In genomic region chr7:13044254-13044625, GRCm38 (mm10) we compare ENCODE assay signal across 9 mouse cellular contexts. TPM values are rescaled to one million over a fixed set of nuclear protein-coding genes. Genes with fewer than 3 reads are reported as not detected.
DNase-seq lines count a peak whose midpoint lies in the region; ATAC-seq and TF ChIP-seq lines count a peak whose summit lies in the region.
"Had no signal": no experiment of that assay in that cellular context is flagged by ENCODE, and none has a peak within 500 bp of the region (broad histone marks: within the 10 kb centered on the region; RNA-seq: fewer than 3 reads in every experiment).

No protein-coding gene starts in this region.

- H3K4me1 ChIP-seq in heart, embryonic 13.5 days, result peaks cover 20% of the 10 kb centered on the region
- peaks cover 23% of the 10 kb centered on the region for H3K4me1 ChIP-seq in G1E (ENCODE audit: insufficient read depth, low read depth, low read length)
- H3K4me1 ChIP-seq in forebrain, postnatal 0 days (ENCODE audit: insufficient read depth), result peaks cover 3% of the 10 kb centered on the region
- peaks cover 30% of the 10 kb centered on the region for H3K4me1 ChIP-seq in liver, embryonic 15.5 days (replicated peaks)

- 3% methylated on average over 23 of the region's 23 CpGs for WGBS in heart, embryonic 13.5 days
- 3% methylated on average over 23 of the region's 23 CpGs for WGBS in forebrain, postnatal 0 days
- WGBS in liver, embryonic 15.5 days (ENCODE audit: insufficient replicate concordance), result 2% methylated on average over 23 of the region's 23 CpGs

- 0 out of 2 replicates have a peak, but pooled peaks cover 6% of the 10 kb centered on the region for H3K36me3 ChIP-seq in heart, embryonic 13.5 days
- H3K36me3 ChIP-seq in G1E (replicated peaks), result peaks cover 24% of the 10 kb centered on the region
- no peaks in the 10 kb centered on the region for H3K36me3 ChIP-seq in forebrain, postnatal 0 days (ENCODE audit: insufficient read depth)
- H3K36me3 ChIP-seq in liver, embryonic 15.5 days (replicated peaks), result no peaks in the 10 kb centered on the region

- H3K27me3 ChIP-seq in heart, embryonic 13.5 days (replicated peaks), result peaks cover 52% of the 10 kb centered on the region
- H3K27me3 ChIP-seq in G1E (ENCODE audit: insufficient read depth, low read length), result peaks cover 21% of the 10 kb centered on the region
- peaks cover 10% of the 10 kb centered on the region for H3K27me3 ChIP-seq in forebrain, postnatal 0 days (ENCODE audit: insufficient read depth, low read length)
- H3K27me3 ChIP-seq in liver, embryonic 15.5 days, result peaks cover 51% of the 10 kb centered on the region

- H3K27ac ChIP-seq in heart, embryonic 13.5 days (replicated peaks), result no peak overlapping the region
- no peak overlapping the region for H3K27ac ChIP-seq in forebrain, postnatal 0 days (ENCODE audit: low read depth, low read length)
- no peak overlapping the region for H3K27ac ChIP-seq in liver, embryonic 15.5 days (replicated peaks)
- H3K27ac ChIP-seq: macrophage had no signal

- peak overlapping the region; percentile 60 for H3K4me3 ChIP-seq in heart, embryonic 13.5 days
- H3K4me3 ChIP-seq in G1E (ENCODE audit: low read depth, low read length), result peak overlapping the region; percentile 21
- H3K4me3 ChIP-seq in forebrain, postnatal 0 days (ENCODE audit: low read depth, low read length), result peak overlapping the region; percentile 43
- peak overlapping the region; percentile 44 for H3K4me3 ChIP-seq in liver, embryonic 15.5 days (replicated peaks)

- no peak for ATAC-seq in heart, embryonic 13.5 days (ENCODE audit: extremely low read depth, insufficient number of reproducible peaks, low FRiP score, low TSS enrichment)
- no peak for ATAC-seq in G1E (ENCODE audit: extremely low read depth, insufficient number of reproducible peaks, low FRiP score, poor library complexity, severe bottlenecking)
- ATAC-seq in forebrain, postnatal 0 days, result peak; percentile 16; the same call in 1 of the 2 replicates
- 0 out of 2 replicates have a peak, but pooled peaks have one; percentile 11 for ATAC-seq in liver, embryonic 15.5 days (ENCODE audit: insufficient read depth)
- no peak for ATAC-seq in activated CD4-positive, CD25-positive, alpha-beta regulatory T cell, adult 4 months

- peaks cover 9% of the 10 kb centered on the region; the same call in 1 of the 2 replicates for H3K9me3 ChIP-seq in heart, embryonic 13.5 days
- H3K9me3 ChIP-seq in G1E (replicated peaks), result peaks cover 18% of the 10 kb centered on the region
- H3K9me3 ChIP-seq in forebrain, postnatal 0 days (ENCODE audit: low read length), result no peaks in the 10 kb centered on the region
- H3K9me3 ChIP-seq in liver, embryonic 15.5 days (replicated peaks), result no peaks in the 10 kb centered on the region

- no peak for DNase-seq in heart, adult 8-10 months (ENCODE audit: low spot score)
- no peak for DNase-seq in G1E (ENCODE audit: low spot score)
- no peak for DNase-seq in forebrain, postnatal 0 days
- no peak for DNase-seq in right cerebral cortex, postnatal 10 days (ENCODE audit: low spot score in 2 of 2)
- DNase-seq in cerebellum, postnatal 25 days, result no peak

- H3K4me2 ChIP-seq in heart, embryonic 13.5 days, result peak overlapping the region; percentile 96
- H3K4me2 ChIP-seq in forebrain, postnatal 0 days (ENCODE audit: low read depth), result peak overlapping the region; percentile 91
- H3K4me2 ChIP-seq in liver, embryonic 15.5 days, result peak overlapping the region; percentile 72

- no peak for TF ChIP-seq CTCF in G1E (IDR thresholded peaks at IDR 0.05; ENCODE audit: low read depth, low read length)
- TF ChIP-seq CTCF in forebrain, postnatal 0 days (IDR thresholded peaks at IDR 0.05; ENCODE audit: low read depth), result no peak

- H3K9ac ChIP-seq in heart, embryonic 13.5 days, result peak overlapping the region; percentile 81
- peak overlapping the region; percentile 64 for H3K9ac ChIP-seq in forebrain, postnatal 0 days
- no peak overlapping the region for H3K9ac ChIP-seq in liver, embryonic 15.5 days

RNA-seq across cellular contexts. Expression of gene Ube2m, which starts 6.2 kb away (rescaled TPM):
- 82.3 and 93.6 TPM in 2 replicates for polyA plus RNA-seq in heart, embryonic 13.5 days (2015; fragmentation: Nextera tagmentation; extraction: Ambion mirVana)
- total RNA-seq in heart, adult 8-10 months (2022), result 100 to 1,000 TPM; 204 to 216 (median 210) TPM
- total RNA-seq in G1E (2014; fragmentation: Nextera tagmentation) (250 and 290 TPM in 2 replicates), G1E (2017) (151 and 162 TPM in 2 replicates)
- 150 and 170 TPM in 2 replicates for polyA plus RNA-seq in G1E (2012)
- total RNA-seq in forebrain, postnatal 0 days (2014; rRNA removed), result 336 and 344 TPM in 2 replicates
- 130 and 132 TPM in 2 replicates for polyA plus RNA-seq in forebrain, postnatal 0 days (2015; fragmentation: Nextera tagmentation; extraction: Ambion mirVana)
- polyA plus RNA-seq in liver, embryonic 15.5 days (2015; fragmentation: Nextera tagmentation; extraction: Ambion mirVana), result 64.5 and 72.3 TPM in 2 replicates
- 10 to 100 TPM; 15.3 to 16.9 TPM for polyA plus RNA-seq in activated CD4-positive, CD25-positive, alpha-beta regulatory T cell, adult 4 months (2017; shearing (Covaris generic))

RNA-seq across cellular contexts. Expression of gene Chmp2a, which starts 9.6 kb away (rescaled TPM):
- polyA plus RNA-seq in heart, embryonic 13.5 days (2015; fragmentation: Nextera tagmentation; extraction: Ambion mirVana), result 126 and 138 TPM in 2 replicates
- 100 to 1,000 TPM; 142 to 153 (median 147) TPM for total RNA-seq in heart, adult 8-10 months (2022)
- 148 and 163 TPM in 2 replicates for total RNA-seq in G1E (2014; fragmentation: Nextera tagmentation)
- total RNA-seq in G1E (2017), result 178 and 188 TPM in 2 replicates
- 141 and 289 TPM in 2 replicates for polyA plus RNA-seq in G1E (2012)
- total RNA-seq in forebrain, postnatal 0 days (2014; rRNA removed), result 131 and 160 TPM in 2 replicates
- polyA plus RNA-seq in forebrain, postnatal 0 days (2015; fragmentation: Nextera tagmentation; extraction: Ambion mirVana), result 210 and 239 TPM in 2 replicates
- polyA plus RNA-seq in liver, embryonic 15.5 days (2015; fragmentation: Nextera tagmentation; extraction: Ambion mirVana), result 118 and 120 TPM in 2 replicates
- 100 to 1,000 TPM; 300 to 349 TPM for polyA plus RNA-seq in activated CD4-positive, CD25-positive, alpha-beta regulatory T cell, adult 4 months (2017; shearing (Covaris generic))

RNA-seq across cellular contexts. Expression of gene Mzf1, which starts 10.3 kb away (rescaled TPM):
- 1.7 and 1.9 TPM in 2 replicates for polyA plus RNA-seq in heart, embryonic 13.5 days (2015; fragmentation: Nextera tagmentation; extraction: Ambion mirVana)
- under 1 TPM; 0.19 to 0.60 (median 0.29) TPM for total RNA-seq in heart, adult 8-10 months (2022)
- total RNA-seq in G1E (2014; fragmentation: Nextera tagmentation) (not detected in 2 replicates), G1E (2017) (0.17 and 0.22 TPM in 2 replicates)
- polyA plus RNA-seq in G1E (2012), result 0.07 and 0.11 TPM in 2 replicates
- total RNA-seq in forebrain, postnatal 0 days (2014; rRNA removed), result 11.8 and 15.1 TPM in 2 replicates
- 10.1 and 12.9 TPM in 2 replicates for polyA plus RNA-seq in forebrain, postnatal 0 days (2015; fragmentation: Nextera tagmentation; extraction: Ambion mirVana)
- 0.37 and 0.44 TPM in 2 replicates for polyA plus RNA-seq in liver, embryonic 15.5 days (2015; fragmentation: Nextera tagmentation; extraction: Ambion mirVana)
- under 1 TPM; 0.45 to 0.46 TPM for polyA plus RNA-seq in activated CD4-positive, CD25-positive, alpha-beta regulatory T cell, adult 4 months (2017; shearing (Covaris generic))

RNA-seq across cellular contexts. Expression of gene Zbtb45, which starts 34.4 kb away (rescaled TPM):
- polyA plus RNA-seq in heart, embryonic 13.5 days (2015; fragmentation: Nextera tagmentation; extraction: Ambion mirVana), result 15.1 and 16.9 TPM in 2 replicates
- total RNA-seq in heart, adult 8-10 months (2022), result 10 to 100 TPM in 1 of 4 experiments, 1 to 10 TPM in 3; 6.9 to 11.3 (median 7.2) TPM
- total RNA-seq in G1E (2014; fragmentation: Nextera tagmentation) (9.6 and 12.6 TPM in 2 replicates), G1E (2017) (8.7 and 9.0 TPM in 2 replicates)
- 99.1 and 126 TPM in 2 replicates for polyA plus RNA-seq in G1E (2012)
- total RNA-seq in forebrain, postnatal 0 days (2014; rRNA removed), result 32.8 and 33.3 TPM in 2 replicates
- 25.0 and 29.3 TPM in 2 replicates for polyA plus RNA-seq in forebrain, postnatal 0 days (2015; fragmentation: Nextera tagmentation; extraction: Ambion mirVana)
- polyA plus RNA-seq in liver, embryonic 15.5 days (2015; fragmentation: Nextera tagmentation; extraction: Ambion mirVana), result 11.8 and 13.3 TPM in 2 replicates
- 1 to 10 TPM; 4.6 to 7.0 TPM for polyA plus RNA-seq in activated CD4-positive, CD25-positive, alpha-beta regulatory T cell, adult 4 months (2017; shearing (Covaris generic))

RNA-seq across cellular contexts. Expression of gene Trim28, which starts 45.3 kb away (rescaled TPM):
- 155 and 165 TPM in 2 replicates for polyA plus RNA-seq in heart, embryonic 13.5 days (2015; fragmentation: Nextera tagmentation; extraction: Ambion mirVana)
- total RNA-seq in heart, adult 8-10 months (2022), result 10 to 100 TPM; 77.8 to 92.6 (median 83.6) TPM
- total RNA-seq in G1E (2014; fragmentation: Nextera tagmentation) (324 and 384 TPM in 2 replicates), G1E (2017) (506 and 524 TPM in 2 replicates)
- 193 and 221 TPM in 2 replicates for polyA plus RNA-seq in G1E (2012)
- total RNA-seq in forebrain, postnatal 0 days (2014; rRNA removed), result 430 and 485 TPM in 2 replicates
- 209 and 211 TPM in 2 replicates for polyA plus RNA-seq in forebrain, postnatal 0 days (2015; fragmentation: Nextera tagmentation; extraction: Ambion mirVana)
- 75.3 and 89.4 TPM in 2 replicates for polyA plus RNA-seq in liver, embryonic 15.5 days (2015; fragmentation: Nextera tagmentation; extraction: Ambion mirVana)
- 10 to 100 TPM; 45.5 to 59.4 TPM for polyA plus RNA-seq in activated CD4-positive, CD25-positive, alpha-beta regulatory T cell, adult 4 months (2017; shearing (Covaris generic))

Comparison
In these comparisons a context has a peak if more than half of its experiments do, and no peak if none do; other contexts are left out.
1. ATAC-seq: peak in forebrain, postnatal 0 days (single experiment) and liver, embryonic 15.5 days (single experiment); none in heart, embryonic 13.5 days (single experiment), G1E (single experiment) and activated CD4-positive, CD25-positive, alpha-beta regulatory T cell, adult 4 months (single experiment).
2. Peak in every context shown above with its lines, with median percentiles within 50 percentile points of each other: H3K4me2 ChIP-seq and H3K4me3 ChIP-seq.